Mouse (Mus musculus) liver, embryonic 12.5 days (tissue): ENCODE data around the gene Ocel1. TPM values are rescaled to one million over a fixed set of nuclear protein-coding genes. Genes with fewer than 3 reads are reported as not detected.
A peak's percentile ranks its signal among the peaks of the same experiment; 100 is the strongest.

Source experiments
- ATAC-seq: fragments of 200-750 bp; cut with Nextera tagmentation; 2 replicates; pipeline ENCODE4 v1.8.0; 2017; ENCODE audit warnings: moderate number of reproducible peaks, mild to moderate bottlenecking, moderate library complexity
- H3K27ac ChIP-seq: fragments of 300-500 bp; sonication (generic); 2 replicates; pipeline ENCODE4 v1.5.1; 2016; ENCODE audit warnings: mild to moderate bottlenecking
- H3K27me3 ChIP-seq: fragments of 300-500 bp; sonication (generic); replicated peaks from 2 replicates; pipeline ENCODE4 v1.6.1; 2016; ENCODE audit warnings: mild to moderate bottlenecking, moderate library complexity
- H3K36me3 ChIP-seq: fragments of 300-500 bp; sonication (generic); 2 replicates; pipeline ENCODE4 v1.6.1; 2016; ENCODE audit warnings: mild to moderate bottlenecking, moderate library complexity
- H3K4me1 ChIP-seq: fragments of 300-500 bp; sonication (generic); 2 replicates; pipeline ENCODE4 v1.6.1; 2016
- H3K4me2 ChIP-seq: fragments of 300-500 bp; sonication (generic); 2 replicates; pipeline ENCODE4 v1.6.1; 2016; ENCODE audit warnings: mild to moderate bottlenecking, moderate library complexity
- H3K4me3 ChIP-seq: fragments of 300-500 bp; sonication (generic); 2 replicates; pipeline ENCODE4 v1.5.1; 2016; ENCODE audit warnings: mild to moderate bottlenecking, moderate library complexity
- H3K9ac ChIP-seq: fragments of 300-500 bp; sonication (generic); 2 replicates; pipeline ENCODE4 v1.6.1; 2016; ENCODE audit warnings: mild to moderate bottlenecking, moderate library complexity
- H3K9me3 ChIP-seq: fragments of 300-500 bp; sonication (generic); replicated peaks from 2 replicates; pipeline ENCODE4 v1.6.1; 2016; ENCODE audit warnings: mild to moderate bottlenecking, moderate library complexity
- WGBS: fragments of 180-500 bp; shearing (Covaris S2); methylation state at CpG from one replicate; pipeline ENCODE4 v1.1.7; 2016; ENCODE audit not compliant: insufficient replicate concordance; 5-methylcytosine and 5-hydroxymethylcytosine counted together
- polyA plus RNA-seq: library from polyadenylated mRNA; unstranded; fragments of >200 nt; fragmentation: Nextera tagmentation; extraction: Ambion mirVana; gene quantifications from 2 replicates; pipeline ENCODE4 v1.2.1, GENCODE M21; 2016

Gene Ocel1
- polyA plus RNA-seq, 1 experiment from 2014 or later = 6.8 TPM

DNA sequence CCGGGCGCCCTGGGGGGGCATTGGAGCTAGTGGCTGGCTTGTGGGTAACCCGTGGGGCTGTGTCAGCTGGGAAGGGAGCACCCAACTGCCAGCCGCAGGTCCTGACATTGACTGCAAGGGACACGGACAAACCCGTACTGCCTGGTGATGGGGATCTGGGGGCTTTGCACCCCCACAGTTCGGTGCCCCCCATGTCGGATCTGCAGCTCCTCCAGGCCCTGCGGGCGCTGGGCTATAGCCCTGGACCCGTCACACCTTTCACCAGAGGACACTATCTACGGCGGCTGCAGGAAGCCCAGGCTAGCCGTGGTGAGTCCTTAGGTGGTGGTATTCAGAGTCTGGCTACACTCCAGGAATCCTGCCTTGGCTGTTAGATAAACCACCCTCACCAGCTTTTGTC lies 36.3 kb downstream of the Ocel1 start:
- Histone ChIP-seq H3K4me2 (peak overlapping the region; percentile 86), H3K36me3 (peaks cover 52% of the 10 kb centered on the region), H3K27me3 (no peaks in the 10 kb centered on the region), H3K9ac (peak overlapping the region; percentile 91; the same call in 1 of the 2 replicates), H3K4me1 (peaks cover 49% of the 10 kb centered on the region), H3K4me3 (peak overlapping the region; percentile 92), H3K27ac (no peak overlapping the region), H3K9me3 (no peaks in the 10 kb centered on the region)
- no peak for ATAC-seq
- WGBS = 93% methylated on average over 14 of the region's 14 CpGs

- Histone ChIP-seq H3K9me3 (no peaks in the 10 kb centered on the region), H3K9ac (no peak overlapping the region), H3K27ac (no peak overlapping the region), H3K36me3 (peaks cover 44% of the 10 kb centered on the region), H3K4me2 (no peak overlapping the region), H3K27me3 (no peaks in the 10 kb centered on the region), H3K4me1 (peaks cover 49% of the 10 kb centered on the region), H3K4me3 (no peak overlapping the region)
- 83% methylated on average over 4 of the region's 4 CpGs for WGBS
- no peak for ATAC-seq
Observed at GRCm38 (mm10) chr8:71408231-71408630, 37.1 kb downstream of the Ocel1 start.

DNA sequence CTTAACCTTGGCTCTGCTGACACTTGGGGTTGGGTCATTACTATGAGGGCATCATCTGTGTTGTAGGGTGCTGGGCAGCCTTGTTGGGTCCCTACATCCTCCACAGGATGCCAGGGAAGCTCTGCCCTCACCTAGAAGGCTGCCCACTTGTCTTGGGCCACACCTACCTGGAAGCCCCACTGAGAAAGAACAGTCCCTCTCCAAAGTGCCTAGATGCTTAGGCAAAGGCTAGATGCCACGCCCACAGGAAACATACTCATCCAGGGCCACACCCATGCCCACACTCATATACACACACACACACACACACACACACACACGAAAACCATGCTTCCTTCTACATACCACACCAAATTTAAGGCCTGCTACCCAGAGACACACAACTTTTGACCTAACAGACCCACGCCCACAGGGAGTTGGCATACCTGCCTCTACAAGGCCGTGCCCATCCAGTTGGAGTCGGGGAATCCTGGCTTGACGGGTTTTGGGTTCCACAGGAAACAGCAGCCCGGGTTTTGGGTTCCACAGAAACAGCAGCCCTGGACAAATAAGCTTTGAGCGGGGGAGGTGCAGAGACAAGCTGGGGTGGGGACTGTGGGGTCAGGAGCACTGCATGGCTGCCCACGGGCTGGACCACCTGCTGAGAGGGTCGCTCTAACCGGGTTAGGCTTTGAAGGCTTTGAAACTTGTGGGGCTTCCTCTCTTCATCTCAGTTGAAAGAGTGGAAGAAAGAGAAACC lies 40.6 kb downstream of the Ocel1 start:
- no peak overlapping the region for H3K4me3 ChIP-seq
- WGBS = 39% methylated on average over 11 of the region's 11 CpGs
- H3K27me3 ChIP-seq = no peaks in the 10 kb centered on the region
- H3K36me3 ChIP-seq = peaks cover 37% of the 10 kb centered on the region
- peak; percentile 9; the same call in 1 of the 2 replicates for ATAC-seq
- no peak overlapping the region for H3K4me2 ChIP-seq
- no peak overlapping the region for H3K27ac ChIP-seq
- peaks cover 26% of the 10 kb centered on the region for H3K4me1 ChIP-seq
- H3K9me3 ChIP-seq = no peaks in the 10 kb centered on the region
- no peak overlapping the region for H3K9ac ChIP-seq

DNA sequence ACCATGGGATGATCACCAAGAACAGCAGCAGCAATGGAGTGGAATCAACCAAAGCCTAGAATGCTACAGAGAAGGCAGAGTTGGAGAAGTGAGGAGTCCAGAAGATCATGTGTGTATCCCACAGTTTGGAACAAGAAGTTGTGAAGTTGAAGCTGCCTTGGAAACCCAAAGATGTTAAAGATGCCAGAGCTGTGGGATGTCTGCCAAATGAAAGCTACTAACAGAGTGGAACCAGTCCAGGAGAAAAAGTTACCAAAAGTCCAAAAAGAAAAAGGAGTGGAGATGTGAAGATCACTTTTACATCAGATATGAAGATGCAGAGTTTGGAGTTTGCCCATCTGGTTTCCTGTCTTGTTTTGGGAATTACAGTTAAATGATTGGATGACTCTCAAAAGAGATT lies 51.0 kb downstream of the Ocel1 start:
- H3K36me3 ChIP-seq = no peaks in the 10 kb centered on the region
- no peak overlapping the region for H3K9ac ChIP-seq
- H3K4me3 ChIP-seq = no peak overlapping the region
- no peaks in the 10 kb centered on the region for H3K9me3 ChIP-seq
- H3K4me2 ChIP-seq = no peak overlapping the region
- H3K4me1 ChIP-seq = no peaks in the 10 kb centered on the region
- no peak for ATAC-seq
- H3K27me3 ChIP-seq = peaks cover 11% of the 10 kb centered on the region
- H3K27ac ChIP-seq = no peak overlapping the region

Other genes with a start within 250 kb of the Ocel1 start
- gene Myo9b, start 98.6 kb upstream of the Ocel1 start, polyA plus RNA-seq = 13.5 and 13.8 TPM in 2 replicates
- 60.1 and 62.8 TPM in 2 replicates for gene Haus8, start 98.4 kb upstream of the Ocel1 start, polyA plus RNA-seq
- 60.2 and 61.1 TPM in 2 replicates for gene Use1, start 4.5 kb upstream of the Ocel1 start, polyA plus RNA-seq
- 35.3 and 38.8 TPM in 2 replicates for gene Nr2f6, start 10.7 kb downstream of the Ocel1 start, polyA plus RNA-seq
- 3.6 and 4.0 TPM in 2 replicates for gene Ushbp1, start 24.5 kb downstream of the Ocel1 start, polyA plus RNA-seq
- gene Babam1, start 25.6 kb downstream of the Ocel1 start, polyA plus RNA-seq = 79.0 and 82.6 TPM in 2 replicates
- gene Ankle1, start 34.7 kb downstream of the Ocel1 start, polyA plus RNA-seq = 57.9 and 58.3 TPM in 2 replicates
- 16.0 and 17.4 TPM in 2 replicates for gene Abhd8, start 92.4 kb downstream of the Ocel1 start, polyA plus RNA-seq
- 168 and 173 TPM in 2 replicates for gene Mrpl34, start 93.7 kb downstream of the Ocel1 start, polyA plus RNA-seq
- gene Dda1, start 97.9 kb downstream of the Ocel1 start, polyA plus RNA-seq = 60.6 and 63.1 TPM in 2 replicates
- 1.2 TPM in 2 replicates for gene Ano8, start 114.7 kb downstream of the Ocel1 start, polyA plus RNA-seq
- 9.3 and 9.6 TPM in 2 replicates for gene Gtpbp3, start 116.8 kb downstream of the Ocel1 start, polyA plus RNA-seq
- 44.8 and 46.7 TPM in 2 replicates for gene Plvap, start 140.5 kb downstream of the Ocel1 start, polyA plus RNA-seq
- 0.30 and 0.57 TPM in 2 replicates for gene Ccdc194, start 154.4 kb downstream of the Ocel1 start, polyA plus RNA-seq
- 28.7 and 29.4 TPM in 2 replicates for gene Bst2, start 166.2 kb downstream of the Ocel1 start, polyA plus RNA-seq
- gene Mvb12a, start 171.6 kb downstream of the Ocel1 start, polyA plus RNA-seq = 39.2 and 42.7 TPM in 2 replicates
- 0.61 and 0.75 TPM in 2 replicates for gene Tmem221, start 187.6 kb downstream of the Ocel1 start, polyA plus RNA-seq
- gene Nxnl1, start 195.3 kb downstream of the Ocel1 start, polyA plus RNA-seq = 0.32 and 0.36 TPM in 2 replicates
- gene Slc27a1, start 197.6 kb downstream of the Ocel1 start, polyA plus RNA-seq = 4.1 and 4.4 TPM in 2 replicates
- 138 and 144 TPM in 2 replicates for gene Pgls, start 220.9 kb downstream of the Ocel1 start, polyA plus RNA-seq
- 1.3 and 2.3 TPM in 2 replicates for gene Fam129c, start 226.3 kb downstream of the Ocel1 start, polyA plus RNA-seq
- gene Colgalt1, start 239.7 kb downstream of the Ocel1 start, polyA plus RNA-seq = 29.0 and 30.1 TPM in 2 replicates